Mouse (Mus musculus) retina, adult 2 months (tissue): ENCODE measurements around the gene Epb41l1.

Source experiments
- DNase-seq: peaks from one replicate; pipeline ENCODE4 v3.0.0-alpha.2; 2012; ENCODE audit warnings: low read depth, low spot score

Epb41l1 gene

DNA sequence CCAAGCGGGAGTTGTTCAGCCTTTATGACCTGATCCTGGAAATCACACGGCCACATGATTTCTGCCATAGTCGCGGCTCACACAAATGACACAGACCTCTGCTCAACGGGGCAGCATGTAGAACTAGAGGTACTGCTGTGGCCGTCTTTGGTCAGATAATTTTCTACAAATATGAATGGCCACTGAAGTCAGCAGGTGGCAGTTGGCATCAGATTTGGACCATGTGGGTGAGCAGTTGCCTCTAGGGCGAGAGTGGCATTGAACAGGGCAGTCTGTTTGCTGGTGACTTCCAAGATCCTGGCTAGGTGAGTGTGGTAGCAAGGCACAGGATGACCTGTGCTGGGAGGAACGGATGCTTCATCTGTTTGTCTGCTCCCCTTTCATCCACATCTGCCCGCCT is 168.8 kb downstream of the Epb41l1 start:
- no peak for DNase-seq
